Mouse (Mus musculus): ENCODE data around the gene Asns. TPM values are rescaled to one million over a fixed set of nuclear protein-coding genes. Genes with fewer than 3 reads are reported as not detected.
A peak's percentile ranks its signal among the peaks of the same experiment; 100 is the strongest.

Asns gene
- 100 to 1,000 TPM in 1 of 2 experiments, 10 to 100 TPM in 1; 96.0 to 105 TPM for total RNA-seq (2021)

- peak; percentile 72 to 82 for DNase-seq (ENCODE audit: extremely low spot score in 1 of 2, low spot score in 1 of 2)
These were observed at the start of gene Asns for GRCm38 (mm10) chr6:7692884-7693585. Gene Asns, minus strand, starts transcription at chr6:7693254.

GRCm38 (mm10) chr6:7741721-7742120, 48.7 kb upstream of the Asns start:
- no peak for DNase-seq (ENCODE audit: extremely low spot score in 1 of 2, low spot score in 1 of 2)

- no peak for DNase-seq (ENCODE audit: extremely low spot score in 1 of 2, low spot score in 1 of 2)
These were observed 44.8 kb upstream of the Asns start for GRCm38 (mm10) chr6:7737842-7738241.

GRCm38 (mm10) chr6:7732754-7733708, 40.0 kb upstream of the Asns start:
- peak; percentile 81 to 99 for DNase-seq (ENCODE audit: extremely low spot score in 1 of 2, low spot score in 1 of 2)

GRCm38 (mm10) chr6:7732097-7732496, 39.0 kb upstream of the Asns start:
- DNase-seq (ENCODE audit: extremely low spot score in 1 of 2, low spot score in 1 of 2) = no peak

DNA sequence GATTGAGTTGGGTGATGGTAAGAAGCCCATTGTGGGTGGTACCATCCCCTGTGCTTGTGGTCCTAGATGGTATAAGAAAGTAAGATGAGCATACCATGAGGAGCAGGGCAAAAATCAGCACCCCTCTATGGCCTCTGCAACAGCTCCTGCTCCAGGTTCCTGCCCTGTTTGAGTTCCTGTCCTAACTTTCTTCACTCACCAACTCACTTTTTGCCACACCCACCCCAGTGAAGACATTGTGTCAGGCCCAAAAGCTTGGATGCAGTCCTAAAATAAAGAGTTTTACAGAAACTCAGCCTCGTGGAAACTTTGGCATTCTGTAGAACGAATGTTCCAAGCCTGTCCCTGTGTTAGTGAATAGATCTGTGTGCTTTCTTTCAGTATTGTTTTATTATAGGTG, 36.1 kb upstream of the Asns start:
- DNase-seq (ENCODE audit: extremely low spot score in 1 of 2, low spot score in 1 of 2) = no peak

- no peak for DNase-seq (ENCODE audit: extremely low spot score in 1 of 2, low spot score in 1 of 2)
These were observed 35.2 kb upstream of the Asns start for GRCm38 (mm10) chr6:7728241-7728640.

- no peak for DNase-seq (ENCODE audit: extremely low spot score in 1 of 2, low spot score in 1 of 2)
These were observed 23.2 kb upstream of the Asns start for GRCm38 (mm10) chr6:7716236-7716635.

GRCm38 (mm10) chr6:7714230-7714629, 21.2 kb upstream of the Asns start:
- no peak for DNase-seq (ENCODE audit: extremely low spot score in 1 of 2, low spot score in 1 of 2)

DNA sequence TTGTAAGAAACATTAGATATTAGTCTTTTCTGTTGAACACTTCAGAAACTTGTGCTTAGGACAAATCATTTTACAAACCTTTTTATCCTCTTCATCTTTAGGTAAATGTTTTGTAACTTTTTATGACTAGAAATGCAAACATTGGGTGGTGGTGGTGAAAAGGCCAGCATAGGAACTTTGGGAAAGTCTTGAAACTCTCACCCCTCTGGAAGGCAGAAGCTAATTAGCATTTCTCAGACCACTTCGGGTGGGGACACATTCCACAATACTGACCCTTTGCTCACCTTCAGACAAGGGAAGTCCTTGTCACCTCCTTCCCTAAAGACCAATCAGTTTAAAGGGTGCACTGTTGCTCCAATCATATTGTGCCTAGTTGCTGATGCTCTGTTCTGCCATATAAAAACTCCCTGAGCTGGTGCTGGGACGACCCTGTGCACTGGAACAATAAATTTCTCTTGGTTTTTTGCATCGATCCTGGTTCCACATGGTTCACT, 18.8 kb upstream of the Asns start:
- no peak for DNase-seq (ENCODE audit: extremely low spot score in 1 of 2, low spot score in 1 of 2)

GRCm38 (mm10) chr6:7708246-7708645, 15.2 kb upstream of the Asns start:
- no peak for DNase-seq (ENCODE audit: extremely low spot score in 1 of 2, low spot score in 1 of 2)

DNA sequence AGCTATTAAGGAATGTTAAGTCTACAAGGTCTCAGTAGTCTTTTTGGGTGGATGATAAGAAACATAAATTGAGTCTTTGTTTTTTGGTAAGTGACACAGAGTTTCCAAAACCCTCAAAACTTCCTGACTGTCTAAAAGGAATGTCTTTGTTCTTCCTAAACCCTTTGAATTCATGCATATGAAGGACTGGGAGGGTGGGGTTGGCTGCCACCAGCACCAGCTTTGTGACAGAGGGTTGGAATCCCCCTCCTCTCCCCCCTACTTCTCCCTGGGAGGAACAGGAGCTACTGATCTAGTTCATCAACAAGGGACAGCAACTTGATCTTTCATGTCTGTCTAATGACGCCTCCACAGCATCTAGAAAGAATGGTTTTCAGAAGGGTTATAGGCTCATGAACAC, 13.7 kb upstream of the Asns start:
- DNase-seq (ENCODE audit: extremely low spot score in 1 of 2, low spot score in 1 of 2) = no peak

DNA sequence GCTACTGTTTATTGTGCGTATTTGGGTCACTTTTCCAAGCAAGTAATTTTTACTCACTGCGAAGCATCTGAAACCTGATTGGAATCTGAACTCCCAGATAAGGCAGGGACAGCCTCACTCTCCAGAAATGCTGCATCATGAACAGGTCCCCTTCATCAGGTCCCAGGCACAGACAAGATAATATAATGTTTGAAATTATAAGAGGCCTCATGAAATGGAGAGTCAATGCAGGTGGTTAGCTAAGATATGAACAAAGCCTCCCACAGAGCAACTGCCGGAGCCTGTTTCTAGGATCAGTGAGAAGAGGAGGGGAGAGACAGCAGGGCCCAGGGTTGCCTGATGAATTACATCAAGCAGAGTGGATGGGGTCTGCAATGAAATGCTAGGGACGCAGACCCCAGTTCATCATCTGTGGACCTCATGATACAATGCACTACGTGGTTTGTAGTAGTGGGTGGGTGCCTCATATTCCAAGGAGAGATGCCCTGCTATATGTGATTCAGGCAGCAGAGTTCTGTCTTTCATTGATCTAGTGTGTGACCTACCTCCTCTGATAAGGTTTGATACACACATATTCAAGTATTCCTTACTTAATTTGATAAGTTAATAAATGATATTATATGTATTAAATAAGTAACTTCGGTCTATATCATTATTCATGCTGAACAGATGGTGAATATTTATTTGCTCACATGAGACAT, 5.1 kb upstream of the Asns start:
- no peak for DNase-seq (ENCODE audit: extremely low spot score in 1 of 2, low spot score in 1 of 2)

- no peak for DNase-seq (ENCODE audit: extremely low spot score in 1 of 2, low spot score in 1 of 2)
These were observed 4.1 kb upstream of the Asns start for GRCm38 (mm10) chr6:7697077-7697643.

- no peak for DNase-seq (ENCODE audit: extremely low spot score in 1 of 2, low spot score in 1 of 2)
These were observed 3.6 kb upstream of the Asns start for GRCm38 (mm10) chr6:7696641-7697040.

GRCm38 (mm10) chr6:7695901-7696300, 2.8 kb upstream of the Asns start:
- no peak for DNase-seq (ENCODE audit: extremely low spot score in 1 of 2, low spot score in 1 of 2)

DNA sequence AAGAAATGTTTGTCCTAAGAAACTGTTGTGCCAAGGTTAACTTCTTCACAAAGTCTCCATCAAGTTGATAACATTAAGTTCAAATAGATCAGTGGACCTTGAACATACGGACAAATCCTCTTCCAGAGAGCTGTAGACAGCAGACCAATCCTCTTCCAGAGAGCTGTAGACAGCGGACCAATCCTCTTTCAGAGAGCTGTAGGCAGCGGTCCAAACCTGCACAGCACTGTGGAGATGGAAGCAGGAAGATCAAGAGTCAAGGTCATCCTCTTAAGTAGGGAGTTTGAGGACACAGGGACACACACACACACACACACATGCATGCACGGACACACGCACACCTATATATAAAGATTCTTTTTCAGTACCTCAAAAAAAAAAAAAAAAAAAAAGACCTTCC, 612 bp upstream of the Asns start:
- no peak for DNase-seq (ENCODE audit: extremely low spot score in 1 of 2, low spot score in 1 of 2)

DNA sequence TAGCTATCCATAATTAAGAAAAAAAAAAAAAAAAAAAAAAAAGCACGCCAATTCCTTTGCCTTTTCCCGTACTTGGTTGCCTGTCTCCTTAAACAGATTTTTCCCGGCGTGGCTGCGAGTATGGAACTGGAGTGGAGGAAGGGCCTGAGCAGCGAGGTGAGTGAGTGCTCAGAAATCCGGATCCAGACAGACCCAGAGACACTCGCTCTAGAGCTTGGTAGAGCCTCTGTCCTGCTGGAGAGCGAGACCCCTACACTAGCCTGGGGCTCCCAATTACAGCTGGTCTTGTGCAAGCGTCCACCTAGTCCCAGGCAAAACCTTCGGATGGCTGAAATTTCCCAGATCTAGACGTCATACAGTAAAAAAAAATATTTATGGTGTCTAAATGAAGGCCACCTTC, 603 bp downstream of the Asns start:
- peak in 1 of 2 experiments; percentile 9 for DNase-seq (ENCODE audit: extremely low spot score in 1 of 2, low spot score in 1 of 2)

DNA sequence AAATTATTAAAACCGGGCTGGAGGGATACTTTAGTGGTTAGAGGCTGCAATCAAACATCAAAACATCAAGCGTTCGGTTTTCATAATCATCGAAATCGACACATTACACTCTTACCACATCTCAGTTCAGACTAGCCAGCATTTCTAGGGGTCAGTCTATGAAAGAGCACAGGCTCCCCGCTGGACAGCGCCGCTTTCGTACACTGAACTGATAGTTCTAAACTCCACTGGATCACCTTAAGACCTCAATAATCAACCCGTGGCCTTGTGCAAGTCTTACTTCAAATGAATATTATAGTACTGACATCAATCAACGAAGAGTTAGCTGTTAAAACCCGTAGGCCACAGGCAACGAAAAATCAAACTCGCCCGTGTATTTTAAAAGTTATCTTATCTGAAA, 1.0 kb downstream of the Asns start:
- DNase-seq (ENCODE audit: extremely low spot score in 1 of 2, low spot score in 1 of 2) = no peak

- DNase-seq (ENCODE audit: extremely low spot score in 1 of 2, low spot score in 1 of 2) = no peak
These were observed 2.6 kb downstream of the Asns start for GRCm38 (mm10) chr6:7690456-7690855.

Data from layer of hippocampus, postnatal 25 days (tissue).